Mouse (Mus musculus): ENCODE data around the gene Nsa2.

- TF ChIP-seq TCF12 (IDR thresholded peaks at IDR 0.05; ENCODE audit: low read depth, low read length) (no peak), E2F4 (IDR thresholded peaks at IDR 0.05; ENCODE audit: insufficient replicate concordance, low read depth, low read length) (no peak)
These were observed 39.0 kb upstream of the Nsa2 start for GRCm38 (mm10) chr13:97176731-97177130.

Measured in CH12.LX (cell line).